Mouse (Mus musculus) hindbrain, postnatal 0 days (tissue): ENCODE data around the gene Suco. TPM values are rescaled to one million over a fixed set of nuclear protein-coding genes. Genes with fewer than 3 reads are reported as not detected.

Experiments used
- ATAC-seq: fragments of 200-750 bp; cut with Nextera tagmentation; 2 replicates; pipeline ENCODE4 v1.8.0; 2017; ENCODE audit warnings: mild to moderate bottlenecking, moderate TSS enrichment, moderate library complexity
- DNase-seq: peaks from one replicate; pipeline ENCODE4 v3.0.0-alpha.2; 2015; ENCODE audit warnings: low spot score
- H3K27ac ChIP-seq: fragments of 300-500 bp; sonication (generic); 2 replicates; pipeline ENCODE4 v1.5.1; 2014; ENCODE audit warnings: mild to moderate bottlenecking
- H3K27me3 ChIP-seq: fragments of 300-500 bp; sonication (generic); 2 replicates; pipeline ENCODE4 v1.6.1; 2014; ENCODE audit warnings: low read length, mixed read lengths; ENCODE audit not compliant: insufficient read depth
- H3K36me3 ChIP-seq: fragments of 300-500 bp; sonication (generic); 2 replicates; pipeline ENCODE4 v1.6.1; 2014; ENCODE audit warnings: low read length, mixed read lengths; ENCODE audit not compliant: insufficient read depth
- H3K4me1 ChIP-seq: fragments of 300-500 bp; sonication (generic); 2 replicates; pipeline ENCODE4 v1.6.1; 2014; ENCODE audit warnings: antibody characterized with exemption, low read length, mixed read lengths; ENCODE audit not compliant: insufficient read depth
- H3K4me2 ChIP-seq: fragments of 300-500 bp; sonication (generic); 2 replicates; pipeline ENCODE4 v1.6.1; 2014; ENCODE audit warnings: low read depth, mild to moderate bottlenecking, low read length, moderate library complexity, mixed read lengths
- H3K4me3 ChIP-seq: fragments of 300-500 bp; sonication (generic); 2 replicates; pipeline ENCODE4 v1.5.1; 2014; ENCODE audit warnings: low read length
- H3K9ac ChIP-seq: fragments of 300-500 bp; sonication (generic); replicated peaks from 2 replicates; pipeline ENCODE4 v1.6.1; 2014; ENCODE audit warnings: mild to moderate bottlenecking, low read length, moderate library complexity, mixed read lengths
- H3K9me3 ChIP-seq: fragments of 300-500 bp; sonication (generic); 2 replicates; pipeline ENCODE4 v1.6.1; 2016; ENCODE audit warnings: low read length, mixed read lengths
- CTCF ChIP-seq: IDR thresholded peaks from 2 replicates; pipeline ENCODE4 v1.5.1; 2016; ENCODE audit warnings: antibody characterized with exemption, control low read depth, low read depth
- WGBS: fragments of 180-500 bp; shearing (Covaris S2); extraction: QIAGEN DNeasy Blood & Tissue Kit; methylation state at CpG from one replicate; pipeline ENCODE4 v1.1.7; 2014; 5-methylcytosine and 5-hydroxymethylcytosine counted together
- polyA plus RNA-seq: library from polyadenylated mRNA; unstranded; fragments of >200 nt; fragmentation: Nextera tagmentation; extraction: Ambion mirVana; gene quantifications from 2 replicates; pipeline ENCODE4 v1.2.1, GENCODE M21; 2015
- total RNA-seq: library from RNA; depleted of rRNA; stranded (reverse); fragments of >200 nt; gene quantifications from 2 replicates; pipeline ENCODE4 v1.2.3, GENCODE M21; 2014; rRNA removed

Gene Suco
- total RNA-seq = 18.1 and 19.9 TPM in 2 replicates
- 19.2 and 23.6 TPM in 2 replicates for polyA plus RNA-seq

- peak within 1 kb of the TSS; percentile 97 for H3K27ac ChIP-seq
- peak within 1 kb of the TSS; percentile 88 for H3K9ac ChIP-seq
- no peaks in the 10 kb centered on the region for H3K9me3 ChIP-seq
- DNase-seq (peak; percentile 100), ATAC-seq (peak; percentile 99)
- H3K36me3 ChIP-seq = no peaks in the 10 kb centered on the region
- TF ChIP-seq CTCF = no peak
- no peaks in the 10 kb centered on the region for H3K27me3 ChIP-seq
- under 1% methylated on average over 59 of the region's 74 CpGs for WGBS
- H3K4me1 ChIP-seq = peaks cover 19% of the 10 kb centered on the region
- H3K4me3 ChIP-seq = peak within 1 kb of the TSS; percentile 94
- peak within 1 kb of the TSS; percentile 94 for H3K4me2 ChIP-seq
Measured at GRCm38 (mm10) chr1:161876553-161877447, at the start of gene Suco. Gene Suco, minus strand, starts transcription at chr1:161876682.

- WGBS = 85% methylated on average over 13 of the region's 13 CpGs
- ATAC-seq = no peak
- Histone ChIP-seq H3K4me3 (no peak overlapping the region), H3K27ac (no peak overlapping the region), H3K4me2 (no peak overlapping the region), H3K4me1 (no peaks in the 10 kb centered on the region), H3K9ac (no peak overlapping the region), H3K27me3 (no peaks in the 10 kb centered on the region), H3K9me3 (no peaks in the 10 kb centered on the region), H3K36me3 (no peaks in the 10 kb centered on the region)
- no peak for TF ChIP-seq CTCF
- DNase-seq = no peak
Measured at GRCm38 (mm10) chr1:161925281-161925805, 48.9 kb upstream of the Suco start.

GRCm38 (mm10) chr1:161924321-161924720 lies 47.8 kb upstream of the Suco start:
- Histone ChIP-seq H3K4me3 (no peak overlapping the region), H3K27ac (no peak overlapping the region), H3K4me2 (no peak overlapping the region), H3K4me1 (no peaks in the 10 kb centered on the region), H3K9me3 (no peaks in the 10 kb centered on the region), H3K27me3 (no peaks in the 10 kb centered on the region), H3K36me3 (no peaks in the 10 kb centered on the region), H3K9ac (no peak overlapping the region)
- no peak for TF ChIP-seq CTCF
- 70% methylated on average over 3 of the region's 3 CpGs for WGBS
- ATAC-seq (no peak), DNase-seq (no peak)

- no peak for TF ChIP-seq CTCF
- Histone ChIP-seq H3K36me3 (no peaks in the 10 kb centered on the region), H3K27me3 (no peaks in the 10 kb centered on the region), H3K9ac (no peak overlapping the region), H3K9me3 (no peaks in the 10 kb centered on the region), H3K4me1 (no peaks in the 10 kb centered on the region), H3K4me3 (no peak overlapping the region), H3K27ac (no peak overlapping the region), H3K4me2 (no peak overlapping the region)
- DNase-seq (no peak), ATAC-seq (no peak)
- 79% methylated on average over 6 of the region's 6 CpGs for WGBS
Measured at GRCm38 (mm10) chr1:161921928-161922327, 45.4 kb upstream of the Suco start.

- Histone ChIP-seq H3K27ac (no peak overlapping the region), H3K4me2 (no peak overlapping the region), H3K36me3 (no peaks in the 10 kb centered on the region), H3K9ac (no peak overlapping the region), H3K4me3 (no peak overlapping the region), H3K27me3 (no peaks in the 10 kb centered on the region), H3K4me1 (no peaks in the 10 kb centered on the region), H3K9me3 (no peaks in the 10 kb centered on the region)
- ATAC-seq (no peak), DNase-seq (no peak)
- 83% methylated on average over 9 of the region's 9 CpGs for WGBS
- no peak for TF ChIP-seq CTCF
Measured at GRCm38 (mm10) chr1:161920475-161921454, 44.3 kb upstream of the Suco start.

GRCm38 (mm10) chr1:161919594-161919993 lies 43.1 kb upstream of the Suco start:
- H3K4me3 ChIP-seq = no peak overlapping the region

More at GRCm38 (mm10) chr1:161919594-161919993, 43.1 kb upstream of the Suco start:
- 93% methylated on average over 2 of the region's 2 CpGs for WGBS
- H3K9ac ChIP-seq = no peak overlapping the region
- H3K27ac ChIP-seq = no peak overlapping the region
- DNase-seq = no peak
- H3K27me3 ChIP-seq = no peaks in the 10 kb centered on the region
- no peak for TF ChIP-seq CTCF
- no peaks in the 10 kb centered on the region for H3K36me3 ChIP-seq
- H3K4me2 ChIP-seq = no peak overlapping the region
- ATAC-seq = no peak
- no peaks in the 10 kb centered on the region for H3K4me1 ChIP-seq
- no peaks in the 10 kb centered on the region for H3K9me3 ChIP-seq
